Mouse (Mus musculus) heart, adult 2 months (tissue): ENCODE results near the gene Fbxl2. TPM values are rescaled to one million over a fixed set of nuclear protein-coding genes. Genes with fewer than 3 reads are reported as not detected.

Source experiments
- DNase-seq, 2 experiments: peaks; one replicate each; pipeline ENCODE4 v3.0.0; 2021
- H3K27ac ChIP-seq: fragments of 200-600 bp; 2 replicates; pipeline ENCODE4 v1.8.1; 2022
- H3K27me3 ChIP-seq: fragments of 200-500 bp; 2 replicates; pipeline ENCODE4 v1.6.1; 2012; ENCODE audit warnings: mild to moderate bottlenecking, low read length, inconsistent platforms, mixed read lengths; ENCODE audit not compliant: control insufficient read depth, insufficient read depth
- H3K36me3 ChIP-seq: fragments of 200-500 bp; 2 replicates; pipeline ENCODE4 v1.6.1; 2012; ENCODE audit warnings: low read length, inconsistent platforms; ENCODE audit not compliant: control insufficient read depth, insufficient read depth
- H3K4me1 ChIP-seq: fragments of 200-500 bp; 2 replicates; pipeline ENCODE4 v1.6.1; 2011; ENCODE audit warnings: low read length; ENCODE audit not compliant: control insufficient read depth, insufficient read depth
- H3K4me3 ChIP-seq: fragments of 200-600 bp; 2 replicates; pipeline ENCODE4 v1.8.1; 2022
- H3K79me2 ChIP-seq: fragments of 200-500 bp; replicated peaks from 2 replicates; pipeline ENCODE4 v1.6.1; 2012; ENCODE audit warnings: mild to moderate bottlenecking, inconsistent platforms, low read length, moderate library complexity, mixed read lengths; ENCODE audit not compliant: control insufficient read depth, insufficient read depth
- H3K9ac ChIP-seq: fragments of 200-500 bp; 2 replicates; pipeline ENCODE4 v1.6.1; 2012; ENCODE audit warnings: low read depth, mild to moderate bottlenecking, control low read depth, inconsistent platforms, low read length, mixed read lengths
- CTCF ChIP-seq: fragments of 200-600 bp; IDR thresholded peaks from 2 replicates; pipeline ENCODE4 v1.8.1; 2022; ENCODE audit warnings: antibody characterized with exemption, mild to moderate bottlenecking, moderate library complexity
- EP300 ChIP-seq: fragments of 200-500 bp; IDR thresholded peaks from 2 replicates; pipeline ENCODE4 v1.6.1; 2011; ENCODE audit warnings: low read depth, low read length, control low read depth; ENCODE audit not compliant: insufficient read depth
- POLR2A ChIP-seq: fragments of 200-500 bp; IDR thresholded peaks from 2 replicates; pipeline ENCODE4 v1.6.1; 2011; ENCODE audit warnings: mild to moderate bottlenecking, low read depth, low read length, control low read depth; ENCODE audit not compliant: insufficient read depth
- WGBS: fragments of 180-500 bp; shearing (Covaris S2); methylation state at CpG from one replicate; pipeline ENCODE4 v1.1.7; 2018; 5-methylcytosine and 5-hydroxymethylcytosine counted together
- intact Hi-C: fragments of 180-260 bp; cut with DNase I; formaldehyde crosslinking; loops from one replicate; pipeline ENCODE4 v1.15.1; 2025
- polyA plus RNA-seq: library from polyadenylated mRNA; depleted of rRNA; stranded (reverse); fragments of >200 nt; gene quantifications from 2 replicates; pipeline ENCODE4 v1.2.3, GENCODE M21; 2012
- total RNA-seq, 2 experiments: library from RNA; stranded (reverse); gene quantifications; 2 replicates each; pipeline ENCODE4 v1.2.3; 2021

Fbxl2 gene
- total and polyA plus RNA-seq, 3 experiments, result 0.44 to 1.5 (median 0.91) TPM

- Histone ChIP-seq H3K4me3 (no peak overlapping the region), H3K9ac (no peak overlapping the region), H3K36me3 (no peaks in the 10 kb centered on the region), H3K27me3 (no peaks in the 10 kb centered on the region; the same call in 1 of the 2 replicates), H3K27ac (no peak overlapping the region), H3K79me2 (no peaks in the 10 kb centered on the region), H3K4me1 (no peaks in the 10 kb centered on the region)
- WGBS, result 75% methylated on average over 16 of the region's 16 CpGs
- no peak for DNase-seq
- intact Hi-C loops, result no loop called here
- TF ChIP-seq POLR2A (no peak), CTCF (no peak), EP300 (no peak)
Observed at GRCm38 (mm10) chr9:114050778-114051177, 4.8 kb upstream of the Fbxl2 start.

GRCm38 (mm10) chr9:114050106-114050505 lies 4.1 kb upstream of the Fbxl2 start:
- Histone ChIP-seq H3K27ac (no peak overlapping the region), H3K4me3 (no peak overlapping the region), H3K27me3 (no peaks in the 10 kb centered on the region), H3K9ac (no peak overlapping the region), H3K36me3 (no peaks in the 10 kb centered on the region), H3K4me1 (no peaks in the 10 kb centered on the region), H3K79me2 (no peaks in the 10 kb centered on the region)
- DNase-seq, result no peak
- TF ChIP-seq EP300, result no peak
- no peak for TF ChIP-seq POLR2A
- no peak for TF ChIP-seq CTCF
- intact Hi-C loops, result no loop called here
- WGBS, result 81% methylated on average over 7 of the region's 7 CpGs

GRCm38 (mm10) chr9:114046676-114047075 lies 685 bp upstream of the Fbxl2 start:
- no peak for DNase-seq
- no peaks in the 10 kb centered on the region for H3K4me1 ChIP-seq
- no peaks in the 10 kb centered on the region for H3K27me3 ChIP-seq
- H3K4me3 ChIP-seq, result no peak overlapping the region
- WGBS, result 79% methylated on average over 7 of the region's 7 CpGs
- no peaks in the 10 kb centered on the region for H3K79me2 ChIP-seq
- H3K27ac ChIP-seq, result no peak overlapping the region
- TF ChIP-seq CTCF (no peak), POLR2A (no peak), EP300 (no peak)
- H3K9ac ChIP-seq, result no peak overlapping the region
- intact Hi-C loops, result no loop called here
- no peaks in the 10 kb centered on the region for H3K36me3 ChIP-seq

- Histone ChIP-seq H3K79me2 (no peaks in the 10 kb centered on the region), H3K4me1 (no peaks in the 10 kb centered on the region), H3K27me3 (no peaks in the 10 kb centered on the region), H3K4me3 (no peak overlapping the region), H3K27ac (no peak overlapping the region), H3K9ac (no peak overlapping the region), H3K36me3 (no peaks in the 10 kb centered on the region)
- 56% methylated on average over 3 of the region's 3 CpGs for WGBS
- TF ChIP-seq CTCF (peak; percentile 63), EP300 (no peak), POLR2A (no peak)
- intact Hi-C loops, result no loop called here
- no peak for DNase-seq
Observed at GRCm38 (mm10) chr9:114044446-114044845, 1.5 kb downstream of the Fbxl2 start.

GRCm38 (mm10) chr9:114042490-114042889 lies 3.5 kb downstream of the Fbxl2 start:
- intact Hi-C loops, result no loop called here
- Histone ChIP-seq H3K79me2 (no peaks in the 10 kb centered on the region), H3K27me3 (no peaks in the 10 kb centered on the region), H3K36me3 (no peaks in the 10 kb centered on the region), H3K4me3 (no peak overlapping the region), H3K4me1 (no peaks in the 10 kb centered on the region), H3K27ac (no peak overlapping the region), H3K9ac (no peak overlapping the region)
- TF ChIP-seq POLR2A (no peak), EP300 (no peak), CTCF (no peak)
- 59% methylated on average over 6 of the region's 6 CpGs for WGBS
- DNase-seq, result no peak

- intact Hi-C loops, result no loop called here
- 71% methylated on average over 4 of the region's 4 CpGs for WGBS
Observed at GRCm38 (mm10) chr9:114040945-114041344, 5.0 kb downstream of the Fbxl2 start.

More at GRCm38 (mm10) chr9:114040945-114041344, 5.0 kb downstream of the Fbxl2 start:
- no peaks in the 10 kb centered on the region for H3K27me3 ChIP-seq
- DNase-seq, result no peak
- H3K9ac ChIP-seq, result no peak overlapping the region
- no peaks in the 10 kb centered on the region for H3K79me2 ChIP-seq
- no peak overlapping the region for H3K4me3 ChIP-seq
- TF ChIP-seq EP300 (no peak), POLR2A (no peak), CTCF (0 out of 2 replicates have a peak, but pooled peaks have one; percentile 12)
- H3K4me1 ChIP-seq, result no peaks in the 10 kb centered on the region
- H3K27ac ChIP-seq, result no peak overlapping the region
- no peaks in the 10 kb centered on the region for H3K36me3 ChIP-seq
